Mouse (Mus musculus) lung, postnatal 10 days (tissue): ENCODE measurements around the gene Tkt.

Experiments
- DNase-seq: peaks from one replicate; pipeline ENCODE4 v3.0.0; 2021

Tkt gene

GRCm38 (mm10) chr14:30586780-30587461, 38.8 kb downstream of the Tkt start:
- DNase-seq, result no peak

- no peak for DNase-seq
These were observed 42.0 kb downstream of the Tkt start for GRCm38 (mm10) chr14:30590041-30590645.

GRCm38 (mm10) chr14:30590918-30591317, 42.8 kb downstream of the Tkt start:
- no peak for DNase-seq

GRCm38 (mm10) chr14:30591417-30591816, 43.3 kb downstream of the Tkt start:
- peak; percentile 91 for DNase-seq

GRCm38 (mm10) chr14:30593279-30594091, 45.3 kb downstream of the Tkt start:
- DNase-seq, result peak; percentile 92

GRCm38 (mm10) chr14:30594092-30594695, 46.0 kb downstream of the Tkt start:
- DNase-seq, result peak; percentile 84

- no peak for DNase-seq
These were observed 47.6 kb downstream of the Tkt start for GRCm38 (mm10) chr14:30595576-30596313.

- no peak for DNase-seq
These were observed 48.2 kb downstream of the Tkt start for GRCm38 (mm10) chr14:30596407-30596806.

- no peak for DNase-seq
These were observed 49.0 kb downstream of the Tkt start for GRCm38 (mm10) chr14:30597142-30597541.

- DNase-seq, result no peak
These were observed 58.7 kb downstream of the Tkt start for GRCm38 (mm10) chr14:30606817-30607216.

- no peak for DNase-seq
These were observed 59.5 kb downstream of the Tkt start for GRCm38 (mm10) chr14:30607696-30608095.

GRCm38 (mm10) chr14:30608176-30608575, 60.0 kb downstream of the Tkt start:
- DNase-seq, result no peak

- DNase-seq, result no peak
These were observed 61.3 kb downstream of the Tkt start for GRCm38 (mm10) chr14:30609499-30609898.

- no peak for DNase-seq
These were observed 62.1 kb downstream of the Tkt start for GRCm38 (mm10) chr14:30610304-30610703.

- DNase-seq, result no peak
These were observed 62.8 kb downstream of the Tkt start for GRCm38 (mm10) chr14:30610940-30611339.

GRCm38 (mm10) chr14:30612523-30612922, 64.4 kb downstream of the Tkt start:
- peak; percentile 89 for DNase-seq

- no peak for DNase-seq
These were observed 65.0 kb downstream of the Tkt start for GRCm38 (mm10) chr14:30612962-30613715.

- no peak for DNase-seq
These were observed 68.6 kb downstream of the Tkt start for GRCm38 (mm10) chr14:30616751-30617150.

- DNase-seq, result no peak
These were observed 70.7 kb downstream of the Tkt start for GRCm38 (mm10) chr14:30618746-30619275.

GRCm38 (mm10) chr14:30619982-30620578, 71.9 kb downstream of the Tkt start:
- no peak for DNase-seq

GRCm38 (mm10) chr14:30622130-30622529, 74.0 kb downstream of the Tkt start:
- DNase-seq, result peak; percentile 48
